Mouse (Mus musculus): ENCODE results near the gene Fam206a.
A peak's percentile ranks its signal among the peaks of the same experiment; 100 is the strongest.

The Fam206a gene

GRCm38 (mm10) chr4:56843963-56844362 lies 41.8 kb downstream of the Fam206a start:
- peak; percentile 17 for DNase-seq (ENCODE audit: low read depth, low spot score)

- DNase-seq (ENCODE audit: low read depth, low spot score), result no peak
These were observed 42.8 kb downstream of the Fam206a start for GRCm38 (mm10) chr4:56844911-56845310.

- DNase-seq (ENCODE audit: low read depth, low spot score), result no peak
These were observed 43.9 kb downstream of the Fam206a start for GRCm38 (mm10) chr4:56845896-56846533.

GRCm38 (mm10) chr4:56847400-56847799 lies 45.3 kb downstream of the Fam206a start:
- no peak for DNase-seq (ENCODE audit: low read depth, low spot score)

GRCm38 (mm10) chr4:56848044-56848443 lies 45.9 kb downstream of the Fam206a start:
- no peak for DNase-seq (ENCODE audit: low read depth, low spot score)

GRCm38 (mm10) chr4:56850724-56851123 lies 48.6 kb downstream of the Fam206a start:
- no peak for DNase-seq (ENCODE audit: low read depth, low spot score)

- no peak for DNase-seq (ENCODE audit: low read depth, low spot score)
These were observed 53.8 kb downstream of the Fam206a start for GRCm38 (mm10) chr4:56855935-56856334.

GRCm38 (mm10) chr4:56856371-56856949 lies 54.3 kb downstream of the Fam206a start:
- DNase-seq (ENCODE audit: low read depth, low spot score), result no peak

- no peak for DNase-seq (ENCODE audit: low read depth, low spot score)
These were observed 56.6 kb downstream of the Fam206a start for GRCm38 (mm10) chr4:56858733-56859132.

All from CD4-positive, CD25-positive, alpha-beta regulatory T cell, adult 2 months (primary cell).